Mouse (Mus musculus) left cerebral cortex, postnatal 10 days (tissue): ENCODE measurements around the gene Chd1. TPM values are rescaled to one million over a fixed set of nuclear protein-coding genes. Genes with fewer than 3 reads are reported as not detected.

Experiments used
- DNase-seq, 2 experiments: peaks; one replicate each; pipeline ENCODE4 v3.0.0; 2021 to 2022; ENCODE audit warnings: low spot score in 2 of 2, mixed read lengths in 1 of 2; ENCODE audit errors: extremely low spot score in 1 of 2
- intact Hi-C: fragments of 180-260 bp; cut with DNase I; formaldehyde crosslinking; loops from one replicate; pipeline ENCODE4 v1.15.1; 2025
- total RNA-seq, 2 experiments: library from RNA; stranded (reverse); gene quantifications; 2 replicates each; pipeline ENCODE4 v1.2.3; 2021

Chd1 gene
- 10 to 100 TPM; 18.8 to 23.3 TPM for total RNA-seq

GRCm38 (mm10) chr17:15704475-15705300 is at the start of gene Chd1:
Chd1 (plus strand) TSS chr17:15704967.
- intact Hi-C loops = loop anchor here (5.0 kb wide), 1 partner anchor 77 kb away; no protein-coding TSS in a partner anchor

GRCm38 (mm10) chr17:15656881-15657607 is 47.7 kb upstream of the Chd1 start:
- peak in 1 of 2 experiments; percentile 59 for DNase-seq
- intact Hi-C loops = no loop called here

More at GRCm38 (mm10) chr17:15704475-15705300, at the start of gene Chd1:
- peak; percentile 74 to 94 for DNase-seq

GRCm38 (mm10) chr17:15672870-15673269 is 31.9 kb upstream of the Chd1 start:
- intact Hi-C loops = no loop called here
- no peak for DNase-seq

GRCm38 (mm10) chr17:15677970-15678645 is 26.7 kb upstream of the Chd1 start:
- intact Hi-C loops = no loop called here
- no peak for DNase-seq

- no peak for DNase-seq
- intact Hi-C loops = no loop called here
These were observed 24.7 kb upstream of the Chd1 start for GRCm38 (mm10) chr17:15679966-15680630.

- no peak for DNase-seq
- intact Hi-C loops = no loop called here
These were observed 24.1 kb upstream of the Chd1 start for GRCm38 (mm10) chr17:15680661-15681060.

GRCm38 (mm10) chr17:15686396-15686795 is 18.4 kb upstream of the Chd1 start:
- DNase-seq = no peak
- intact Hi-C loops = no loop called here

GRCm38 (mm10) chr17:15690304-15690703 is 14.5 kb upstream of the Chd1 start:
- no peak for DNase-seq

GRCm38 (mm10) chr17:15695566-15695965 is 9.2 kb upstream of the Chd1 start:
- intact Hi-C loops = no loop called here
- no peak for DNase-seq

More at GRCm38 (mm10) chr17:15690304-15690703, 14.5 kb upstream of the Chd1 start:
- intact Hi-C loops = no loop called here

- DNase-seq = no peak
- intact Hi-C loops = no loop called here
These were observed 5.8 kb upstream of the Chd1 start for GRCm38 (mm10) chr17:15698956-15699355.

- intact Hi-C loops = loop anchor here (5.0 kb wide), 1 partner anchor 74 kb away; no protein-coding TSS in a partner anchor
These were observed 3.3 kb upstream of the Chd1 start for GRCm38 (mm10) chr17:15701505-15701904.

GRCm38 (mm10) chr17:15704158-15704474 is 651 bp upstream of the Chd1 start:
- DNase-seq = no peak
- intact Hi-C loops = loop anchor here (5.0 kb wide), 1 partner anchor 77 kb away; no protein-coding TSS in a partner anchor

More at GRCm38 (mm10) chr17:15701505-15701904, 3.3 kb upstream of the Chd1 start:
- no peak for DNase-seq

- DNase-seq = peak in 1 of 2 experiments; percentile 61
- intact Hi-C loops = no loop called here
These were observed 827 bp downstream of the Chd1 start for GRCm38 (mm10) chr17:15705303-15706284.

- intact Hi-C loops = no loop called here
- no peak for DNase-seq
These were observed 9.7 kb downstream of the Chd1 start for GRCm38 (mm10) chr17:15714507-15714906.

GRCm38 (mm10) chr17:15715013-15715902 is 10.5 kb downstream of the Chd1 start:
- intact Hi-C loops = no loop called here
- peak in 1 of 2 experiments; percentile 44 for DNase-seq

GRCm38 (mm10) chr17:15715940-15716339 is 11.2 kb downstream of the Chd1 start:
- no peak for DNase-seq
- intact Hi-C loops = no loop called here

- intact Hi-C loops = loop anchor here (5.0 kb wide), 2 partner anchors 99 to 194 kb away; partner anchors contain the start of gene Pdcd2
These were observed 16.1 kb downstream of the Chd1 start for GRCm38 (mm10) chr17:15720841-15721240.

More at GRCm38 (mm10) chr17:15720841-15721240, 16.1 kb downstream of the Chd1 start:
- DNase-seq = no peak
